Mouse (Mus musculus) neural tube, embryonic 13.5 days (tissue): ENCODE data around the gene Fermt3. TPM values are rescaled to one million over a fixed set of nuclear protein-coding genes. Genes with fewer than 3 reads are reported as not detected.

Source experiments
- ATAC-seq: fragments of 200-750 bp; cut with Nextera tagmentation; 2 replicates; pipeline ENCODE4 v1.8.0; 2017; ENCODE audit warnings: low read depth, mild to moderate bottlenecking, moderate TSS enrichment, moderate library complexity
- H3K27ac ChIP-seq: fragments of 300-500 bp; sonication (generic); replicated peaks from 2 replicates; pipeline ENCODE4 v1.5.1; 2015; ENCODE audit warnings: moderate library complexity, mild to moderate bottlenecking, inconsistent platforms
- H3K27me3 ChIP-seq: fragments of 300-500 bp; sonication (generic); 2 replicates; pipeline ENCODE4 v1.6.1; 2015; ENCODE audit warnings: mild to moderate bottlenecking, inconsistent platforms
- H3K36me3 ChIP-seq: fragments of 300-500 bp; sonication (generic); 2 replicates; pipeline ENCODE4 v1.6.1; 2015; ENCODE audit warnings: mild to moderate bottlenecking, inconsistent platforms
- H3K4me1 ChIP-seq: fragments of 300-500 bp; sonication (generic); replicated peaks from 2 replicates; pipeline ENCODE4 v1.6.1; 2015; ENCODE audit warnings: inconsistent platforms
- H3K4me2 ChIP-seq: fragments of 300-500 bp; sonication (generic); 2 replicates; pipeline ENCODE4 v1.6.1; 2015; ENCODE audit warnings: inconsistent platforms, mild to moderate bottlenecking, moderate library complexity
- H3K4me3 ChIP-seq: fragments of 300-500 bp; sonication (generic); 2 replicates; pipeline ENCODE4 v1.5.1; 2015; ENCODE audit warnings: mild to moderate bottlenecking, inconsistent platforms
- H3K9ac ChIP-seq: fragments of 300-500 bp; sonication (generic); 2 replicates; pipeline ENCODE4 v1.6.1; 2015; ENCODE audit warnings: moderate library complexity, mild to moderate bottlenecking, inconsistent platforms
- H3K9me3 ChIP-seq: fragments of 300-500 bp; sonication (generic); 2 replicates; pipeline ENCODE4 v1.6.1; 2016; ENCODE audit warnings: inconsistent platforms
- WGBS: fragments of 180-500 bp; shearing (Covaris S2); methylation state at CpG from one replicate; pipeline ENCODE4 v1.1.7; 2015; 5-methylcytosine and 5-hydroxymethylcytosine counted together
- polyA plus RNA-seq: library from polyadenylated mRNA; unstranded; fragments of >200 nt; fragmentation: Nextera tagmentation; extraction: Ambion mirVana; gene quantifications from 2 replicates; pipeline ENCODE4 v1.2.1, GENCODE M21; 2015

The Fermt3 gene
- polyA plus RNA-seq, 1 experiment from 2014 or later, result 4.9 TPM

GRCm38 (mm10) chr19:6954046-6954445 is 65.2 kb downstream of the Fermt3 start:
- 49% methylated on average over 9 of the region's 9 CpGs for WGBS
- Histone ChIP-seq H3K9ac (peak overlapping the region; percentile 38; the same call in 1 of the 2 replicates), H3K27ac (no peak overlapping the region), H3K4me1 (peaks cover 25% of the 10 kb centered on the region), H3K36me3 (peaks cover 41% of the 10 kb centered on the region), H3K9me3 (no peaks in the 10 kb centered on the region), H3K27me3 (no peaks in the 10 kb centered on the region), H3K4me2 (no peak overlapping the region), H3K4me3 (no peak overlapping the region)
- ATAC-seq, result no peak

DNA sequence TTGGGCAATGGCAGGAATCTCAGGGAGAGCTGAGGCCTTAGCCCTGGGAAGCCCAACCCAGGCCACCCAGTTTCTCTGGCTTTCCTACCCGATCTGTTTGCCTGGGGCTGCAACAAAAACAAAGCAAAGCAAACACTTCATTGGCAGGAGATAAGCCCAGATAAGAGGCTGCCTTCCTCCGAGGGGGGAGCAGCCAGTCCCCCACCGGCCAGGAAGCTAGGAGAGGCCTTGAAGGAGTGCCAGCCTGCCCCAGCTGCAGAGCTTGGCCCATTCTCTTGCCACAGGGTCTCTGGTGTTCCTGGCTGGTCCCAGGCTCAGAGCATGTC is 66.6 kb downstream of the Fermt3 start:
- Histone ChIP-seq H3K36me3 (peaks cover 29% of the 10 kb centered on the region), H3K27ac (peak overlapping the region; percentile 97), H3K4me1 (peaks cover 25% of the 10 kb centered on the region), H3K4me2 (peak overlapping the region; percentile 97), H3K4me3 (peak overlapping the region; percentile 59), H3K27me3 (no peaks in the 10 kb centered on the region), H3K9ac (peak overlapping the region; percentile 81), H3K9me3 (no peaks in the 10 kb centered on the region)
- WGBS, result 35% methylated on average over 3 of the region's 3 CpGs
- ATAC-seq, result no peak

GRCm38 (mm10) chr19:6951994-6952711 is 67.1 kb downstream of the Fermt3 start:
- H3K27ac ChIP-seq, result peak overlapping the region; percentile 97
- WGBS, result 4% methylated on average over 31 of the region's 31 CpGs
- no peaks in the 10 kb centered on the region for H3K9me3 ChIP-seq
- peaks cover 25% of the 10 kb centered on the region for H3K4me1 ChIP-seq
- H3K36me3 ChIP-seq, result peaks cover 25% of the 10 kb centered on the region
- H3K4me2 ChIP-seq, result peak overlapping the region; percentile 97
- H3K27me3 ChIP-seq, result no peaks in the 10 kb centered on the region
- peak overlapping the region; percentile 81 for H3K9ac ChIP-seq
- peak; percentile 17 for ATAC-seq
- H3K4me3 ChIP-seq, result peak overlapping the region; percentile 59

GRCm38 (mm10) chr19:6951381-6951968 is 67.8 kb downstream of the Fermt3 start:
- no peaks in the 10 kb centered on the region for H3K27me3 ChIP-seq
- H3K4me3 ChIP-seq, result peak overlapping the region; percentile 59
- ATAC-seq, result peak; percentile 89
- under 1% methylated on average over 35 of the region's 35 CpGs for WGBS
- peak overlapping the region; percentile 81 for H3K9ac ChIP-seq
- peaks cover 22% of the 10 kb centered on the region for H3K36me3 ChIP-seq
- H3K4me2 ChIP-seq, result peak overlapping the region; percentile 97
- H3K27ac ChIP-seq, result peak overlapping the region; percentile 97
- H3K9me3 ChIP-seq, result no peaks in the 10 kb centered on the region
- H3K4me1 ChIP-seq, result peaks cover 25% of the 10 kb centered on the region

- Histone ChIP-seq H3K9ac (peak overlapping the region; percentile 81), H3K4me1 (peaks cover 25% of the 10 kb centered on the region), H3K27ac (peak overlapping the region; percentile 97), H3K4me2 (peak overlapping the region; percentile 97), H3K36me3 (peaks cover 24% of the 10 kb centered on the region), H3K27me3 (no peaks in the 10 kb centered on the region), H3K9me3 (no peaks in the 10 kb centered on the region), H3K4me3 (peak overlapping the region; percentile 59)
- peak; percentile 66 for ATAC-seq
- WGBS, result under 1% methylated on average over 28 of the region's 28 CpGs
Measured at GRCm38 (mm10) chr19:6950613-6951153, 68.6 kb downstream of the Fermt3 start.

GRCm38 (mm10) chr19:6949951-6950350 is 69.3 kb downstream of the Fermt3 start:
- Histone ChIP-seq H3K27ac (peak overlapping the region; percentile 97), H3K4me1 (peaks cover 25% of the 10 kb centered on the region), H3K36me3 (peaks cover 21% of the 10 kb centered on the region), H3K4me3 (peak overlapping the region; percentile 59), H3K27me3 (no peaks in the 10 kb centered on the region), H3K4me2 (peak overlapping the region; percentile 97), H3K9ac (peak overlapping the region; percentile 81), H3K9me3 (no peaks in the 10 kb centered on the region)
- 48% methylated on average over 5 of the region's 5 CpGs for WGBS
- ATAC-seq, result no peak

- H3K4me2 ChIP-seq, result peak overlapping the region; percentile 97
- peaks cover 17% of the 10 kb centered on the region for H3K36me3 ChIP-seq
- ATAC-seq, result no peak
- no peaks in the 10 kb centered on the region for H3K27me3 ChIP-seq
- peaks cover 25% of the 10 kb centered on the region for H3K4me1 ChIP-seq
- WGBS, result 93% methylated on average over 5 of the region's 5 CpGs
- peak overlapping the region; percentile 59 for H3K4me3 ChIP-seq
- peak overlapping the region; percentile 97; the same call in 1 of the 2 replicates for H3K27ac ChIP-seq
- H3K9ac ChIP-seq, result peak overlapping the region; percentile 81; the same call in 1 of the 2 replicates
- H3K9me3 ChIP-seq, result no peaks in the 10 kb centered on the region
Measured at GRCm38 (mm10) chr19:6949532-6949931, 69.7 kb downstream of the Fermt3 start.

Other genes starting within 250 kb of the Fermt3 start
- gene Rps6ka4, start 178.8 kb downstream of the Fermt3 start, polyA plus RNA-seq, result 8.4 and 9.8 TPM in 2 replicates
- 0.54 and 1.3 TPM in 2 replicates for gene Ccdc88b, start 161.3 kb downstream of the Fermt3 start, polyA plus RNA-seq
- gene Trmt112, start 109.8 kb downstream of the Fermt3 start, polyA plus RNA-seq, result 117 and 159 TPM in 2 replicates
- gene Prdx5, start 109.4 kb downstream of the Fermt3 start, polyA plus RNA-seq, result 294 and 302 TPM in 2 replicates
- 15.5 and 16.9 TPM in 2 replicates for gene Esrra, start 97.7 kb downstream of the Fermt3 start, polyA plus RNA-seq
- gene Catsperz, start 94.1 kb downstream of the Fermt3 start, polyA plus RNA-seq, result 3.0 and 7.9 TPM in 2 replicates
- gene Kcnk4, start 85.0 kb downstream of the Fermt3 start, polyA plus RNA-seq, result 3.4 and 5.2 TPM in 2 replicates
- gene Bad, start 77.6 kb downstream of the Fermt3 start, polyA plus RNA-seq, result 90.4 and 95.1 TPM in 2 replicates
- gene Gpr137, start 77.0 kb downstream of the Fermt3 start, polyA plus RNA-seq, result 50.6 and 57.0 TPM in 2 replicates
- 191 and 211 TPM in 2 replicates for gene Ppp1r14b, start 44.5 kb downstream of the Fermt3 start, polyA plus RNA-seq
- 23.8 and 27.3 TPM in 2 replicates for gene Plcb3, start 43.0 kb downstream of the Fermt3 start, polyA plus RNA-seq
- 104 and 120 TPM in 2 replicates for gene Fkbp2, start 39.0 kb downstream of the Fermt3 start, polyA plus RNA-seq
- 37.2 and 39.3 TPM in 2 replicates for gene Vegfb, start 31.8 kb downstream of the Fermt3 start, polyA plus RNA-seq
- 21.5 and 23.0 TPM in 2 replicates for gene Dnajc4, start 26.9 kb downstream of the Fermt3 start, polyA plus RNA-seq
- gene Nudt22, start 23.4 kb downstream of the Fermt3 start, polyA plus RNA-seq, result 22.6 and 25.8 TPM in 2 replicates
- 14.9 and 18.2 TPM in 2 replicates for gene Trpt1, start 23.3 kb downstream of the Fermt3 start, polyA plus RNA-seq
- 244 and 248 TPM in 2 replicates for gene Stip1, start 20.5 kb upstream of the Fermt3 start, polyA plus RNA-seq
- 4.4 and 5.2 TPM in 2 replicates for gene Macrod1, start 37.3 kb upstream of the Fermt3 start, polyA plus RNA-seq
- 9.6 and 10.9 TPM in 2 replicates for gene Flrt1, start 86.3 kb upstream of the Fermt3 start, polyA plus RNA-seq
- gene Otub1, start 186.8 kb upstream of the Fermt3 start, polyA plus RNA-seq, result 227 and 243 TPM in 2 replicates
- 918 and 1,011 TPM in 2 replicates for gene Cox8a, start 198.1 kb upstream of the Fermt3 start, polyA plus RNA-seq
- gene Naa40, start 221.7 kb upstream of the Fermt3 start, polyA plus RNA-seq, result 58.1 TPM in 2 replicates
- gene Rcor2, start 247.9 kb upstream of the Fermt3 start, polyA plus RNA-seq, result 31.0 and 31.1 TPM in 2 replicates